Mouse (Mus musculus) neural tube, postnatal 0 days (tissue): Measurements from ENCODE around the gene Tube1. TPM values are rescaled to one million over a fixed set of nuclear protein-coding genes. Genes with fewer than 3 reads are reported as not detected.

Experiments used
- polyA plus RNA-seq: library from polyadenylated mRNA; unstranded; fragments of >200 nt; fragmentation: Nextera tagmentation; extraction: Ambion mirVana; gene quantifications from 2 replicates; pipeline ENCODE4 v1.2.1, GENCODE M21; 2015

Tube1 gene
- polyA plus RNA-seq: 3.8 and 4.1 TPM in 2 replicates

DNA sequence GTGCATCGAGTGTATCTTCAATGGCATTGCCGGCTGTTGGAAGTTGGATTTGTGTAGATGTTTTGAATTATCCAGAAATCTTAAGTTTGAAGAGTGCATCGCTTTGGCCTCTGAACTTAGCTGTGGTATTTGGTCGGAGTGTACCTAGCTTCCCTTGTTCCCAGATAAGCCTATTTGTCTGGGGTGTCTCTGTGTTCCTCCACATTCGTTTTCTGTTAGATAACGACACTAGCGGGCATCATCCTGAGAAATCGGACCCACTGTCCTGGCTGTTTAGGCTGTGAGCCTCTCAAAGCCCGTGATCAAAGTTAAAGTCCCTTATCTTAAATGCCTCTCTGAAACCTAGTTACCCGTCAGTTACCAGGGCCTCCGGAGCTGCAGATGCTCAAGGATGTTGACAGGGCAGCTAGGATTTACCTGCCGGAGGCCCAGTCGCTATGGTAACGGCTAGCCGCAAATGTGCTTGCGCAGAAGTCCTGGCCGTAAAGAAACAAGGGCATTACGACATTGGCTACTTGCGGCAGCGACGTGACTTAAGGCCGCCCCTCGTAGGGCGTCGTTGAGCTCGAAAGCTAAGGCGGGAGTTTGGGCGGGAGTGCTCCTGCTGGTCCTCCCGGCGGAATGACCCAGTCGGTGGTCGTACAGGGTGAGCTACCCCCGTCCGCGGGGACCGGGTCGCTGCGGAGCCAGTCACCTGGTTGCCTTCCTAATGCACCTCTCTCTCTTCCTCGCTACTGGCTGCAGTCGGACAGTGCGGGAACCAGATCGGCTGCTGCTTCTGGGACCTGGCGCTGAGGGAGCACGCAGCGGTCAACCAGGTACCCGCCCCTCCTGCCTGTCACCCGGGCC lies at the start of gene Tube1, which contains the start of gene Fam229b:
Gene Tube1, plus strand, starts transcription at position 515 of the 849 bp plus-strand sequence.
Gene Fam229b, minus strand, starts transcription at position 453 of the 849 bp plus-strand sequence.

GRCm38 (mm10) chr10:39163694-39164093 lies 29.9 kb downstream of the Tube1 start, which contains the start of gene Ccn6:
Gene Ccn6, minus strand, starts transcription at chr10:39163794.

Other genes starting within 250 kb of the Tube1 start
- gene Lama4, start 168.5 kb upstream of the Tube1 start, polyA plus RNA-seq: 20.6 TPM in 2 replicates
- 41.4 and 46.5 TPM in 2 replicates for gene Fam229b, start 62 bp upstream of the Tube1 start, polyA plus RNA-seq
- gene Ccn6, start 29.8 kb downstream of the Tube1 start, polyA plus RNA-seq: 0.32 and 0.43 TPM in 2 replicates
- 107 and 138 TPM in 2 replicates for gene Fyn, start 234.9 kb downstream of the Tube1 start, polyA plus RNA-seq